Mouse (Mus musculus) spleen, postnatal 14 days (tissue): ENCODE data around the gene Il27.
"Not testable (repeated sequence)": the region's sequence is repeated elsewhere in the genome, so short reads cannot be mapped to it uniquely, and the experiment has no call there.

Source experiments
- DNase-seq, 2 experiments: peaks; one replicate each; pipeline ENCODE4 v3.0.0; 2021 to 2022; ENCODE audit warnings: low spot score in 2 of 2

Gene Il27

GRCm38 (mm10) chr7:126594862-126595561, at the start of gene Il27:
Gene Il27, minus strand, starts transcription at chr7:126594941.
- DNase-seq = no peak

DNA sequence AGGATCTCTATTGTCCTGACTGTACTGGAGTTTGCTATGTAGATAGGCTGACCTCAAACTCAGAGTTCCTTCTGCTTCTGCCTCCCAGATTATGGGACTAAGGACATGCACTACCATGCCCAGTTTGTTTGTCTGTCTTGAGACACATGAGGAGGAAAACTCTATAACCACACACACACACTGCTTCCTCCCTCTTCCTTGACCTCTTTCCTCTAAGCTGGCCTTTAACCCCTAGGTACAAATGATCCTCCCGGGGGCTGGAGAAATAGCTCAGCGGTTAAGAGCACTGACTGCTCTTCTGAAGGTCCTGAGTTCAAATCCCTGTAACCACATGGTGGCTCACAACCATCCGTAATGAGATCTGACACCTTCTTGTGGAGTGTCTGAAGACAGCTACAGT, 49.6 kb upstream of the Il27 start:
- no peak for DNase-seq

DNA sequence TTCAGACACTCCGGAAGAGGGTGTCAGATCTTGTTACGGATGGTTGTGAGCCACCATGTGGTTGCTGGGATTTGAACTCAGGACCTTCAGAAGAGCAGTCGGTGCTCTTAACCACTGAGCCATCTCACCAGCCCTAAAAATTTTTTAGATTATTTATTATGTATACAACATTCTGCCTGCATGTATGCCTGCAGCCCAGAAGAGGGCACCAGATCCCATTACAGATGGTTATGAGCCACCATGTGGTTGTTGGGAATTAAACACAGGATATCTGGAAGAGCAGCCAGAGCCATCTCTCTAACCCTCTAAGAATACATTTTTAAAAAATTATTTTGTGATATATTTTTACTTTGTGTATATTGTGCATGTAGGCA, 48.5 kb upstream of the Il27 start:
- not testable (repeated sequence) for DNase-seq

GRCm38 (mm10) chr7:126642545-126643243, 48.0 kb upstream of the Il27 start:
- DNase-seq = no peak

DNA sequence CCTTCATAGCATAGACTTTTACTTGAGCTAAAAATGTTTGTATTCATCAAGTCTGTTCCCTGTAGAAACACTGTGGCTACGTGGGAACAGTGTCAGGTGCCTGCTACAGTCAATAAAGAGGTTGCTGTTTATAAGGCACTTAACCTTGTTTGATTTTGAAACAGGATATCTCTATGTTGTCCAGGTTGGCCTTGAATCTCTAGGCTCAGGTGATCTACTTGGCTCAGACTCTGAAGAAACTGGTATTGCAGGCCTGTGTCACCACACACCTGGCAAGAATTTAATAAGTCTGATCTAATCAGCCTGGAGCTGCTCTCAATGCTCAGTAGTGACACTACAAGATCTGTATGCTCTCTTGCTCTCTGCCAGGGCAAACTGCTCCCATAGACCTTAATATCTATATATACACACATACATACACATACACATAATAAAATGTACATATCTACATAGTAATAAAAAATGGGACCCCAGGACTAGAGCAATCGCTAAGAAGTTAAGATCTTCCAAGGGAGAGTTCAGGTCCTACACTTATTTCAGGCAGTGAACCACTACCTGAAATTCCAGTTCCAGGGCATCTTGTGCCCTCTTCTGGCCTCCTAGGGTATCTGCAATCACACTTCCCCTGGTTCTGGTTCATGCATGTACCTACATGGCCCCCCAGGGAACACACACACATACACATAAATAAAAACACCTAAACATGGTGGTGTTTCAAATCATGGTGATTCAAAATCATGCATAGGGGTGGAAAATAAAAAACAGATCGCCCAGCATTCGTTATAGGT, 42.2 kb upstream of the Il27 start:
- DNase-seq = peak in 1 of 2 experiments; percentile 26

DNA sequence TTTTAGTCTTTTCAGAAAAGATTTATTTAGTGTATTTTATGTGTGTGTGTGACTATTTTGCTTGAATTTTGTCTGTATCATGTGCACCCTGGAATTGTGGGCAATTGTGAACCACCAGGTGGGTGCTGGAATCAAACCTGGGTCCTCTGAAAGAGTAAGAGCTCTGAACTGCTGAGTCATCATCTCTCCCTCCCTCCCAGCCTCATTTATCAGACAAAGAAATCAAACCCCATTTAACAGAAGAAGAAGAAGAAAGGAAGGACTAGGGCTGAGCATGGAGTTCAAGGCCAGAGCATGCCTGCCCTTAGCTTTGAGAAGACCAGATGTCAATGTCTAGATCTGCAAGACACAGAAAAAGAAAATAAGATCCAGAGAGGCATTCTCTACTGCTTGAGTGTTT, 40.6 kb upstream of the Il27 start:
- no peak for DNase-seq

DNA sequence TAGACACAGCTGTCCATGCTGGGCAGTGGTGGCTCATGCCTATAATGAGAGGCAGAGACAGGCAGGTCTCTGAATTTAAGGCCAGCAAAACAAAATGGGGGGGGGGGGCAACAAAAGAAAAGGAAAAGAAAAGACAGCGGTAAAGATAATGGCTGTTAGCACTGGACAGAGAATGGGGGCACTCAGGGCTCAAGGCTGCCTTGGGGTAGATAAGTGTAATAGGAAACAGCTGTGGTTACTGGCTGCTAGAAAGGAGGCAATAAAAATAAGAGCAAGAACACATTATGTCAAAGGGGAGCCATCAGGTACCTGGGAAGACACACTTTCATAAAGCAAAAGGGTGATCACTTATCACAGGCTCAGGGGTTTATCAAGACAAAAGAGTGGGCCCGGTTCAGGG, 37.7 kb upstream of the Il27 start:
- DNase-seq = no peak

- no peak for DNase-seq
Measured at GRCm38 (mm10) chr7:126630824-126631518, 36.2 kb upstream of the Il27 start, which contains the start of gene Nupr1. Gene Nupr1, minus strand, starts transcription at chr7:126630861.

DNA sequence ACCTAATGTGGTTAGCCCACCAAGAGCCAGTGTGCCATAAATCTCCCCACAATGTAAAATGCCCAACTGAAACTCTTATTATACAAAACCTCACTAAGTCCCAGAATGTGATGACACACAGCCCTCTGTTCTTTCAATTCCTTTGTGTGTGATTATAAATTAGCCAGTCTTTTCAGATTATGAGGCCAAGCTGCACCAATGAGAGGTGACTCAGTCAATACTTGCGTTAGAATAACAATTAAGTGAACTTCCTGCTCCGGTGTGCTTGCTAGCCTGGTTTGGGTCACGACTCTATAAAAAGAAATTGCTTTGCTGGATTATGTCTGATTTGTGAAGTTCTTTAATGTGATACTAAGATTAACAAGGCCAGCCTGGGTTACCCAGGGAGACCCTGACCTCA, 35.2 kb upstream of the Il27 start:
- DNase-seq = no peak

GRCm38 (mm10) chr7:126628111-126628510, 33.4 kb upstream of the Il27 start:
- no peak for DNase-seq

DNA sequence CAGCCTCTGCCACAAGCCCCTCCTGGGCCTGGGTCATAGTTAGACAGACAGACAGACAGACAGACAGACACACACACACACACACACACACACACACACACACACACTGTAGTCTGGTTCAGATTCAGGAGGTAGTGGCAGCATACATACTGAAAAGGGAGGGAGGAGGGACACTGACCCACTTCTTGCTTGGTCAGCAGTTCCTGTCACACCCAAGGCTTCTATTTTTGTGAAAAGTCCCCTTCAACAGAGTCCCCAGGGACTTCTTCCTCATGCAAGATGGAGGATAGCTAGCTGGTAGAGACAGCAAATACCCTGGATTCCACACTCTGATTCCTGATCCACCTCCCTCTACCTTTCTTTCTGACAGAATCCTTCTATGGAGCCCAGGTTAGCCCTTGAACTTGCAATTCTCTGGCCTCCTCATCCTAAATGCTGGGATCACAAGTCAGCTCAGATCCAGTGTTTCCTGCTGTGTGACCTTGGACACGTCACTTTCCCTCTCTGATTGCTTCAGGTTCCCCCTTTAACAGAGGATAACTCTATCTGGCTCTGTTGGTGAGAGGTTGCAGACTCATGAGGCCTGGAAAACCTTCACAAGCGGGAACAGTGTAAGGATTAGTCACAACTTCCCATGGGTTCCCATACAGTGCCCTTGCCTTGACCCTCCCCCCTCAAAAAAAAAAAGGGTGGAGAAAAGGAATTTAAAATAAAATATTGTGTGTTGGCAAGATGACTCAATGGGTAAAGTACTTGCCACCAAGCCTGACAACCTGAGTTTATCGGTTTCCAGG, 31.3 kb upstream of the Il27 start:
- no peak for DNase-seq

DNA sequence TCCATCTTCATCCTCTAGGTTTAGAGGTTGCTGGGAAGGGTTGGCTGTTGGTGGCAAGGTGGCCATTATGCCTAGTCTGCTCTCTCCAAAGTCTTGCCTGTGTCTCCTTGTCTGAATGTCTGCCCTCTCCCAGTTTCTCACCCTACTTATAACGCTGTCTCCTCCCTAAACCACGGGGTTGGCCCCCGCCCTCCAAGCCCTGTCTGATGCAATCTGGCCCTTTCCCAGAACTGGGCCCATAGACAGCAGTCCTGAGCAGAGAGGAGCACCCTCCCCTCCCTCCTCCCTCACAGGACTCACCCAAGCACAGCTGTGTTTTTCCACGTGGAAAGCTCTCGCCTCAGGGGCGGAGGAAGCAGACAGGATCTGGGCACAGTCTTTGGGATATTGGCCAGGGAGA, 30.6 kb upstream of the Il27 start:
- no peak for DNase-seq

DNA sequence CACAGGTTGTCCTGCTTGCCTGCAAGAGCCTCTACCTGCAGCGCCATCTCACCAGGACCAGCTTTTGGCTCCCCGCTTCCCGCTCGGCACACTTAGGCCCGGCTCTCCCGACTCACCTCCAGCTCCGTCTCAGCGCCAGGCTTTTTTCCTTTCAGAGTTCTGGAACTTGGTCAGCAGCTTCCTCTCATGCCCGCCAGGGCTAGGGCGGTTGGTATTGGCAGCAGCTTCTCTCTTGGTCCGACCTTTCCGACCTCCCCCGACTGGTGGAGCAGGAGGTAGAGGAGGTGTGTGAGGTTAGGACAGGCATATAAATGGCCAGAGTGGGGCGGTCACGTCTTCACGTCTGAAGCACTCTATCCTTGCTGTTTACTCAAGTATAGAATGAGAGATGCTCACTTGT, 30.0 kb upstream of the Il27 start:
- no peak for DNase-seq

- no peak for DNase-seq
Measured at GRCm38 (mm10) chr7:126623381-126623780, 28.6 kb upstream of the Il27 start.

GRCm38 (mm10) chr7:126621452-126622359, 27.0 kb upstream of the Il27 start:
- no peak for DNase-seq

DNA sequence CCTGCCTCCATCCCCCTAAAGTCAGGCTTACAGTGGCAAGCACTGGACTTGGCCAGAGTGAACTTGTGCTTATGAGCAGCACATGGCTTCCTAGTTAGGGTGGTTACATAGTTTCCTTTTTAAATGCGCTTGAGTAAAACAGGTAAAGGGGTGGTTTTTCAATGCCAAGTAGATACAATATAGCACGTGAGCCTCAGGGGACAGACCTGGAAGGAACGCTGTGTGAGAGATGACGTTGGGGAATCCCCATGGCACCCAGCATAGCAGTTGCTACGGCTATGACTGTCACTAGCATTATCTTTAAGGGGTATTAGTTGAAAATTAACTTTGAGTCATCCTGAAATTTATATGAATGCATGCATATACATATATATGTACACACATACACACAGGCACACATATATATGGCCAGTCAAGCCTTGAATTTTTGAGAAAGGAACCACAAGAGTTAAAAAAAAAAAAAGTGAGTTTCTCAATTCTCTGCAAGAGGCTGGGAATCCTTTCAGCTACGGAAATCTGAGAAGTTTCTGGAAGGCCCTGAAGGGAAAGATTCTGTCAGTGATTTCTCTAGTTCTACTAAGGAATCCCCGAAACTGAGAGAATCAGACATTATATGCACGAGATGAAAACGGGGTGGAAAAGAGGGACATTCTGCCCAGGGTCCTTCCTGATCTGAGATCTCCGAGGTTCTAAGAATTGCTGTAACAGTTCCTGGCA, 25.0 kb upstream of the Il27 start:
- no peak for DNase-seq

DNA sequence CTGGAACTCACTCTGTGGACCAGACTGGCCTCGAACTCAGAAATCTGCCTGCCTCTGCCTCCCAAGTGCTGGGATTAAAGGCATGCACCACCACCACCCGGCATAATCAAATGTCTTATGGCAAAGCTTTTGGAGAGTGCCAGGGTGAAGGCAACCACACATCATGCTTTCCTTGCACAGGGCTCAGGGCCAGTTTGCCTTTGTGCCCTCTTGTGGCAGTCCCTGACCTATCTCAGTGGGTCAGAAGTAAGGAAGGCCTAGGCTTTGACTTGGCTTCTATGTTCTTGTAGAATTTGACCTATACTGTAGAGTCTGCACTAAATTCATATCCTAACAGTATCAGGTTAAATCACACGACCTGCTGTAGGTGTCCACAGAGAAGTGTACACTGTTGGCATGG, 22.0 kb upstream of the Il27 start:
- DNase-seq = no peak

GRCm38 (mm10) chr7:126612736-126613135, 18.0 kb upstream of the Il27 start:
- no peak for DNase-seq

- DNase-seq = no peak
Measured at GRCm38 (mm10) chr7:126607796-126608195, 13.1 kb upstream of the Il27 start.

GRCm38 (mm10) chr7:126607064-126607463, 12.3 kb upstream of the Il27 start:
- no peak for DNase-seq
